Mouse (Mus musculus) heart, postnatal 14 days (tissue): ENCODE data around the gene Filip1. TPM values are rescaled to one million over a fixed set of nuclear protein-coding genes. Genes with fewer than 3 reads are reported as not detected.

ENCODE experiments used
- DNase-seq, 2 experiments: peaks; one replicate each; pipeline ENCODE4 v3.0.0; 2021 to 2022
- intact Hi-C: fragments of 180-260 bp; cut with DNase I; formaldehyde crosslinking; loops from one replicate; pipeline ENCODE4 v1.15.1; 2025
- total RNA-seq, 2 experiments: library from RNA; stranded (reverse); gene quantifications; 2 replicates each; pipeline ENCODE4 v1.2.3; 2021

Filip1 gene
- total RNA-seq, 2 experiments from 2014 or later = 117 to 120 TPM

- DNase-seq = no peak
- intact Hi-C loops = no loop called here
Measured at GRCm38 (mm10) chr9:79989703-79990102, 22.9 kb downstream of the Filip1 start.

GRCm38 (mm10) chr9:79989061-79989460 is 23.6 kb downstream of the Filip1 start:
- intact Hi-C loops = no loop called here
- DNase-seq = no peak

DNA sequence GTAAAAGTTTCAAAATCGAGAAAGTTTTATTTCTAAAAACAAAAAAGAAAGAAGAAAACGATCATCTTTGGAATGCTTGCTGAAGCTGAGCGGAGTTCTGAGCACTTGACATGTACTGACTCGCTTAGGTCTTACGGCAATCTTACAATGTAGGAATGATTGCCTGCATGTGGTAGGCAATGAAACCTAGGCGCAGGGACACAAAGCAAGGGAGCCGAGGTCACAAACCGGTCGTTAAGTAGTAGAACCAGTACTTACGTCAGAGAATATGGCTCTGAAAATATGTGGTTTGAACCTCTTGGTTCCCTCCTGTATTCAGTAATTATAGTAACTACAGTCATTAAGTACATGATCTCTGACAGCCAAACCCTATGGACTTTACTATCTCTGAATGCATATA is 29.4 kb downstream of the Filip1 start:
- DNase-seq = no peak
- intact Hi-C loops = no loop called here

- intact Hi-C loops = loop anchor here (2.0 to 5.0 kb wide), 2 partner anchors 24 to 62 kb away; no protein-coding TSS in a partner anchor
- no peak for DNase-seq
Measured at GRCm38 (mm10) chr9:79979274-79979673, 33.4 kb downstream of the Filip1 start.

- DNase-seq = peak in 1 of 2 experiments; percentile 41
- intact Hi-C loops = loop anchor here (2.0 to 5.0 kb wide), 2 partner anchors 24 to 61 kb away; no protein-coding TSS in a partner anchor
Measured at GRCm38 (mm10) chr9:79978228-79979024, 34.2 kb downstream of the Filip1 start.

- intact Hi-C loops = loop anchor here (2.0 to 5.0 kb wide), 2 partner anchors 27 to 60 kb away; no protein-coding TSS in a partner anchor
- DNase-seq = peak; percentile 75 to 78
Measured at GRCm38 (mm10) chr9:79977549-79977971, 35.1 kb downstream of the Filip1 start.

GRCm38 (mm10) chr9:79976789-79977188 is 35.9 kb downstream of the Filip1 start:
- intact Hi-C loops = loop anchor here (2.0 to 5.0 kb wide), 2 partner anchors 26 to 59 kb away; no protein-coding TSS in a partner anchor
- DNase-seq = peak; percentile 43 to 49

- intact Hi-C loops = loop anchor here (5.0 kb wide), 1 partner anchor 58 kb away; no protein-coding TSS in a partner anchor
- no peak for DNase-seq
Measured at GRCm38 (mm10) chr9:79975121-79975520, 37.5 kb downstream of the Filip1 start.

GRCm38 (mm10) chr9:79973582-79973981 is 39.1 kb downstream of the Filip1 start:
- intact Hi-C loops = loop anchor here (5.0 kb wide), 1 partner anchor 91 kb away; no protein-coding TSS in a partner anchor
- no peak for DNase-seq

DNA sequence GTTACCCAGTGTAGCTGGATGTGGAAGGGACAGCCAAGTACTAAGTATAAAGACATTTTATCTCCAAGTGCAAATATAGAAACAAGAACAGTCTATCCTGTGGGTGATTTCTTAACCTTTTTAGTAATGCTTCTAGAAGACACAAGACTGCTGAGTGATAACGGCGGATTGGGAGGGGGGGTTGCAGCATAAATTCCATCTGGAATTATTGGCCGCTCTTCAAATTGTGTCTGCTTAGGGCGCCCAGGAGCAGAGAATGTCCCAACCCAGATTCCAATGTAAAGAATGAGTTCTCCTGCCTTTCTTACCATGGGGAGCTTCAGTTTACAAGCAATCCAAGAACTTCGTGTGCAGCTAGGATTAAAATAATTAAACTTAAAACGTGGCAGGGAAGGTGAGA is 39.9 kb downstream of the Filip1 start:
- no peak for DNase-seq
- intact Hi-C loops = loop anchor here (5.0 kb wide), 1 partner anchor 90 kb away; no protein-coding TSS in a partner anchor

GRCm38 (mm10) chr9:79971619-79972018 is 41.0 kb downstream of the Filip1 start:
- intact Hi-C loops = loop anchor here (5.0 kb wide), 1 partner anchor 89 kb away; no protein-coding TSS in a partner anchor
- no peak for DNase-seq

DNA sequence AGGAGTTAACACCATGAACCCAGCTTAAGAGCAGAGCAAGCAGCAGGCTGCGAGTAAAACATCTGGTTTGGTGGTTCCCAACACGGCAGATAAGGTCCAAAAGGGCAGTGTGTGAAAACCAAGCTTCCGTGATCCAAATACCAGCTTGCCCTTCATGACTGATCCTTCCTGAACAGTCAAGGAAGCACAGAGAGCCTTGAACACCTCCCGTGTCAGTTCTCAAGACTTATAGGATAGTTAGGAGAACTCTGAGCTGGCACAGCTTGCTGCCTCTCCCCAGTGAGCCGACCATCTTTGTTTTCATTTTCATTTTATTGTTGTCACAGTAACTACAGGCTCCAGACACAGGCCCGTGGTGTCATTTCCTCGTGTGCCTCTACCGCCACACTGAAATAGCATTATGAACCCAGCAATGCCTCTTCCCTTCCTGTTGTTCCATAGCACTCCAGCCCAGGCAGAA is 42.0 kb downstream of the Filip1 start:
- intact Hi-C loops = loop anchor here (5.0 kb wide), 1 partner anchor 88 kb away; no protein-coding TSS in a partner anchor
- DNase-seq = peak in 1 of 2 experiments; percentile 35

DNA sequence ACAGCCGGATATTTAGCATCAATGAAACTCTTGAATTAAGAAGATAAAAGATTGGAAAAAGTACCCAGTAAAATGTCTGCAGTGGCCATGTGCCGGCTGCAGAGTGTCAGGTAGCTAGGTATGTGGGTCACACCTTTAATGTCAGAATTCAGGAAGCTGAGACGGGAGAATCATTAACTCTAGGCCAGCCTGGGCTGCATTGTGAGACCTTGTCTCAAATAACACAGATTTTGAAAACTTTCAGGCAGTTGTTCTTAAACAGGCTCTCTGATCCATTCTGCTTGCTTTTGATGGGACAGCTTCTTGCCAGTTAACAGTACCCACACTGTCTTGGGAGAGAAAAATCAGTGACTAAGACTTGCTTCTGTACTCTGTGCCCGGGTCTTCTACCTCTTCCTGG is 43.1 kb downstream of the Filip1 start:
- intact Hi-C loops = no loop called here
- DNase-seq = no peak

DNA sequence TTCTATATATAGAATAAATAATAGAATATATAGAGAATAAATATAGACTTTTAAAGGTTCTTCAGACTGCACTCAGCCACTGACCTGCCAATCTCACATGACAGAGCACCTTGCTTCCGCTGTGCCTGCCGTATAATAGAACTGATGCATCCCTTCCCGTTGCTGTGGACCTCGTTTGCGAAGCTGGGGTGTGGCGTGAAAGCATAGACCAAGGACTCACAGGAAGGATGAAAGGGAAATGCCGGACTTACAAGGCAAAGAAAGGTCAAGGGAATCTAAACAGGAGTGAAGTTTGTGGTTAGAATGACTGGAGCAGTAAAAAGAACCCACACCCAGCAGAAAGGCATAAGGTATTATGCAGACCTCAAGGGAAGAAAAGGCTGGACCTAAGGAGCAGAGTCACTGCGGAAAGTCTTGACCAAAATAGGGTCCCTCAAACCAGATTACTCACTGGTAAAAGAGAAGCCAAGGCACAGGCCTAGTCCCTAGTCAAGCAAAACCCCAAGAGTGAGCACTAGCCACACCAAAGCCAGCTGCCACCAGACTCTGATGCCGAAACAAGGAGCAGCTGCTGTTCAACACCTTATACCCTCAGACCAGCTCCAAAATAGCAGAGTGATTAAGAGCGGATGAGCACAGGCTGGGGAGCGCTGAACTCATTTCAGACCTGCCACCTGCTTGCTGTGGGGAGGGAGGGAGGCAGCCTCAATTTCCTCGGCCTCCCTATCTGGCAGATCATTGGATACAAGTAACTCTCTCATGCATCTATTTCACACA is 45.8 kb downstream of the Filip1 start:
- intact Hi-C loops = no loop called here
- no peak for DNase-seq

GRCm38 (mm10) chr9:79965600-79966392 is 46.9 kb downstream of the Filip1 start:
- peak; percentile 53 to 68 for DNase-seq
- intact Hi-C loops = no loop called here

DNA sequence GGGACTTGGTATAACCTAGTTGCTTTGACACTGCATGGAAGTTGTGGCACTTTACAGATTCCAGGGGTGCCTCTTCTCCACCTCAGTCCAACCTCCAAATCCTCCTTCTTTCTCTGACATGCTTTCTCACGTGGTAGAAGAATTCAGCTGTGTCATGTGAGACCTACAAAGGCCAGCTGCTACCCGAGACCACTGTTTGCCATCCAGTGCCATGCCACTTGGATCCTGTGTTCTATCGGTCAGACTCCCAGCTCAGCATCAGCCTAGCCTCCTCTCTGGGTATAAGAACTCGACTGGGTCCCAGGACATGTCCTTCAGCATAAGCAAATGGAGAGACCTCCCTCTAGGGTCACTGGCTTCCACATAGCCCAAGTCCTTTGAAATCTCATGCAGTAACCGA is 47.6 kb downstream of the Filip1 start:
- DNase-seq = no peak
- intact Hi-C loops = no loop called here

GRCm38 (mm10) chr9:79961630-79962285 is 50.9 kb downstream of the Filip1 start:
- DNase-seq = peak; percentile 65 to 74
- intact Hi-C loops = no loop called here

DNA sequence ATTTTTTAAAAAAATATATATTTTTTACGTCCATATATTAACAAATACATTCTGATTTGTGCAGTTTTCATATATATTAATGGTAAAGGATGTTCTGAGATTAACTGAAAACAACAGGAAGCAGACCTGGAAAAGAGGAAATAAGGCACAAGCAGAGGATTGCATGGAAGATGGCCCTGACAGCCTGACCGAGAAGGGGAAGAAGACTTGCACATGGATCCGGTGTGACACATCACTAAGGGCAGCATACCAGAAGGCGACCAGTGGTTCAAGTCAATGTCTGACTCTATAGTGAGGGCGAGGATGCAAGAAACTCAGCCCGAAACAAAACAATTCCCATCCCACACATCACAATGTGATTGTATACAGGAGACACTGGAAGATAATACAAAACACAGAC is 52.2 kb downstream of the Filip1 start:
- intact Hi-C loops = no loop called here
- DNase-seq = no peak

DNA sequence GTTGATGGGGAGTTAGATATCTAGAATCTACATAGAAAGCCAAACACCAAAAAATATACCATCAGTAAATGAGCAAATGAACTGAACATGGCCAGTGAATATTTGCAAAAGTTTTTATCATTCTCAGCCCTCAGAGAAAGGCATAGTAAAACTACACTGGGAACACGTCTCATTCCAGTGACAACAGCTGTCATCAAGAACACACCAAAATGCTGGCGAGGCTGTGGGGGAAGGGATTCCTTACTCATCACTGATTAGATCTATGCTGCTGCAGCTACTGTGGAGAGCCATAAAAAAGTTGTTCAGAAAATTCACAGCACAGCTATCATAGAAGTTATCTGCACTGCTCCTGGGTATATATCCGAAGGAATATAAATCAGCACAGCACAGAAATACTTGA is 54.3 kb downstream of the Filip1 start:
- intact Hi-C loops = no loop called here
- no peak for DNase-seq
